Mouse (Mus musculus) ES-Bruce4 (cell line): ENCODE measurements around the gene Sec22a.

ENCODE experiments used
- CTCF ChIP-seq: IDR thresholded peaks from one replicate; pipeline ENCODE4 v1.8.1; 2011; ENCODE audit warnings: low read depth, low read length
- EP300 ChIP-seq: IDR thresholded peaks from 2 replicates; pipeline ENCODE4 v1.6.1; 2011; ENCODE audit warnings: low read depth, low read length; ENCODE audit not compliant: insufficient read depth
- POLR2A ChIP-seq: IDR thresholded peaks from one replicate; pipeline ENCODE4 v1.8.1; 2011; ENCODE audit warnings: low read length; ENCODE audit not compliant: insufficient read depth

DNA sequence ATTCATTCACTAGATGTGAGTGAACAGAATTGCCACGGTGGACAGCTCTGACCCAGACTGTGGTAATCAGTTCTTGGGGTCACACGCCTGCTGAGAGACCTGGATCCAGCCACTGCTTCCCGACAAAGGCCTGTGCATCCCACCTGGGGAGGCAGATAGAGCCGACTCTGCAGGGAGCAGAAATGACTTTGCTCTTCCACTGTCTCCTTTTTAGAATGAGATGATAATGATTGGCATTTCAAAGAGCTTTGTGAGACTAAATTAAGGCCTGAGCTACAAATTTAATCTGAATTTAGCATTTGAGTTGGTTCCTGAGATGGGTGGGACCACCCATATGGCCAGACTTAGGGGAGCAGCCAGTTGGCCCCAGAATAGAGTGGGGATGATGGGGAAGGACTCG, 41.1 kb upstream of the Sec22a start:
- TF ChIP-seq CTCF (no peak), POLR2A (no peak), EP300 (0 out of 2 replicates have a peak, but pooled peaks have one; percentile 16)
